Mouse (Mus musculus) G1E (cell line): ENCODE data around the gene Rcor2. TPM values are rescaled to one million over a fixed set of nuclear protein-coding genes. Genes with fewer than 3 reads are reported as not detected.

Experiments
- ATAC-seq: 2 replicates; pipeline ENCODE4 v1.8.0; 2016; ENCODE audit warnings: mild to moderate bottlenecking; ENCODE audit not compliant: insufficient number of reproducible peaks, poor library complexity, low FRiP score, severe bottlenecking; ENCODE audit errors: extremely low read depth
- DNase-seq: peaks from one replicate; pipeline ENCODE4 v3.0.0; 2012; ENCODE audit warnings: low spot score
- H3K27me3 ChIP-seq: 2 replicates; pipeline ENCODE4 v1.6.1; 2012; ENCODE audit warnings: mild to moderate bottlenecking, low read length, inconsistent platforms; ENCODE audit not compliant: insufficient read depth
- H3K36me3 ChIP-seq: replicated peaks from 2 replicates; pipeline ENCODE3; 2012; ENCODE audit warnings: mild to moderate bottlenecking, inconsistent platforms
- H3K4me1 ChIP-seq: 2 replicates; pipeline ENCODE4 v1.6.1; 2012; ENCODE audit warnings: low read depth, low read length, inconsistent platforms, mixed read lengths; ENCODE audit not compliant: insufficient read depth
- H3K4me3 ChIP-seq: 2 replicates; pipeline ENCODE4 v1.5.1; 2012; ENCODE audit warnings: low read depth, mild to moderate bottlenecking, inconsistent platforms, low read length, moderate library complexity, mixed read lengths
- H3K9me3 ChIP-seq: replicated peaks from 2 replicates; pipeline ENCODE4 v1.6.1; 2012; ENCODE audit warnings: inconsistent platforms
- CTCF ChIP-seq: IDR thresholded peaks from 2 replicates; pipeline ENCODE4 v1.5.1; 2012; ENCODE audit warnings: low read depth, low read length, inconsistent platforms, mixed read lengths
- GATA1 ChIP-seq: IDR thresholded peaks from 2 replicates; pipeline ENCODE4 v1.6.1; 2012; ENCODE audit warnings: borderline replicate concordance, low read length, inconsistent platforms, mixed read lengths
- GATA2 ChIP-seq: IDR thresholded peaks from 2 replicates; pipeline ENCODE4 v1.6.1; 2012; ENCODE audit warnings: low read depth, low read length, inconsistent platforms, borderline replicate concordance
- POLR2AphosphoS5 ChIP-seq: IDR thresholded peaks from 2 replicates; pipeline ENCODE4 v1.6.1; 2012; ENCODE audit warnings: low read depth, low read length, inconsistent platforms; ENCODE audit not compliant: insufficient replicate concordance
- TAL1 ChIP-seq: conservative IDR thresholded peaks from 2 replicates; pipeline ENCODE4 v1.6.1; 2012; ENCODE audit warnings: low read depth, low read length, inconsistent platforms, mixed read lengths
- polyA plus RNA-seq: library from polyadenylated mRNA; stranded (reverse); fragments of >175 nt; gene quantifications from 2 replicates; pipeline ENCODE4 v1.2.3, GENCODE M21; 2012
- total RNA-seq, 2 experiments: library from RNA; stranded (forward) in 1 of 2; stranded (reverse) in 1 of 2; fragments of 200-1000 nt in 1 of 2; fragments of >200 nt in 1 of 2; fragmentation: Nextera tagmentation in 1 of 2; gene quantifications; 2 replicates each; pipeline ENCODE4 v1.2.3; 2014 to 2017

The Rcor2 gene
- total and polyA plus RNA-seq, 3 experiments: 20.9 to 62.2 (median 22.5) TPM

- no peak for DNase-seq
- no peaks in the 10 kb centered on the region for H3K27me3 ChIP-seq
- H3K4me3 ChIP-seq: no peak overlapping the region
- no peak for TF ChIP-seq GATA2
- no peak for TF ChIP-seq TAL1
- ATAC-seq: no peak
- H3K36me3 ChIP-seq: peaks cover 73% of the 10 kb centered on the region
- peaks cover 64% of the 10 kb centered on the region for H3K4me1 ChIP-seq
- H3K9me3 ChIP-seq: no peaks in the 10 kb centered on the region
Observed at GRCm38 (mm10) chr19:7291958-7292709, 25.0 kb downstream of the Rcor2 start.

GRCm38 (mm10) chr19:7294098-7294876 is 27.2 kb downstream of the Rcor2 start:
- DNase-seq (no peak), ATAC-seq (0 out of 2 replicates have a peak, but pooled peaks have one; percentile 19)
- Histone ChIP-seq H3K36me3 (peaks cover 75% of the 10 kb centered on the region), H3K9me3 (no peaks in the 10 kb centered on the region), H3K4me3 (peak overlapping the region; percentile 76), H3K27me3 (no peaks in the 10 kb centered on the region), H3K4me1 (peaks cover 80% of the 10 kb centered on the region)
- no peak for TF ChIP-seq TAL1
- no peak for TF ChIP-seq GATA1

GRCm38 (mm10) chr19:7295071-7295658 is 28.0 kb downstream of the Rcor2 start:
- Histone ChIP-seq H3K9me3 (no peaks in the 10 kb centered on the region), H3K4me3 (peak overlapping the region; percentile 76), H3K27me3 (no peaks in the 10 kb centered on the region), H3K36me3 (peaks cover 74% of the 10 kb centered on the region), H3K4me1 (peaks cover 83% of the 10 kb centered on the region)
- ATAC-seq: peak; percentile 71
- DNase-seq: peak; percentile 78
- TF ChIP-seq POLR2AphosphoS5: no peak
- no peak for TF ChIP-seq GATA2
- no peak for TF ChIP-seq CTCF
- TF ChIP-seq TAL1: no peak
- no peak for TF ChIP-seq GATA1

GRCm38 (mm10) chr19:7295959-7296358 is 28.8 kb downstream of the Rcor2 start:
- DNase-seq: no peak
- H3K4me3 ChIP-seq: peak overlapping the region; percentile 76; the same call in 1 of the 2 replicates
- H3K4me1 ChIP-seq: peaks cover 79% of the 10 kb centered on the region

GRCm38 (mm10) chr19:7299052-7299451 is 31.9 kb downstream of the Rcor2 start:
- no peak for ATAC-seq
- H3K36me3 ChIP-seq: peaks cover 75% of the 10 kb centered on the region
- no peaks in the 10 kb centered on the region for H3K9me3 ChIP-seq
- TF ChIP-seq TAL1: no peak
- TF ChIP-seq GATA1: no peak
- TF ChIP-seq POLR2AphosphoS5: no peak
- TF ChIP-seq CTCF: no peak
- TF ChIP-seq GATA2: no peak
- no peak for DNase-seq
- H3K4me1 ChIP-seq: peaks cover 77% of the 10 kb centered on the region
- no peaks in the 10 kb centered on the region for H3K27me3 ChIP-seq
- H3K4me3 ChIP-seq: no peak overlapping the region

More at GRCm38 (mm10) chr19:7295959-7296358, 28.8 kb downstream of the Rcor2 start:
- no peak for ATAC-seq
- no peaks in the 10 kb centered on the region for H3K9me3 ChIP-seq
- H3K27me3 ChIP-seq: no peaks in the 10 kb centered on the region
- TF ChIP-seq TAL1: no peak
- no peak for TF ChIP-seq POLR2AphosphoS5
- peaks cover 72% of the 10 kb centered on the region for H3K36me3 ChIP-seq

- DNase-seq: no peak
- peaks cover 72% of the 10 kb centered on the region for H3K4me1 ChIP-seq
- no peaks in the 10 kb centered on the region for H3K9me3 ChIP-seq
- H3K4me3 ChIP-seq: no peak overlapping the region
- no peak for TF ChIP-seq POLR2AphosphoS5
- no peak for TF ChIP-seq GATA1
- TF ChIP-seq GATA2: no peak
- no peak for TF ChIP-seq CTCF
- TF ChIP-seq TAL1: no peak
- ATAC-seq: no peak
- H3K36me3 ChIP-seq: peaks cover 80% of the 10 kb centered on the region
- no peaks in the 10 kb centered on the region for H3K27me3 ChIP-seq
Observed at GRCm38 (mm10) chr19:7300078-7300477, 33.0 kb downstream of the Rcor2 start.
